Mouse (Mus musculus) thymus, postnatal 25 days (tissue): ENCODE measurements around the gene Lce3d.
A peak's percentile ranks its signal among the peaks of the same experiment; 100 is the strongest.

Source experiments
- DNase-seq: peaks from one replicate; pipeline ENCODE4 v3.0.0; 2022

Lce3d gene

DNA sequence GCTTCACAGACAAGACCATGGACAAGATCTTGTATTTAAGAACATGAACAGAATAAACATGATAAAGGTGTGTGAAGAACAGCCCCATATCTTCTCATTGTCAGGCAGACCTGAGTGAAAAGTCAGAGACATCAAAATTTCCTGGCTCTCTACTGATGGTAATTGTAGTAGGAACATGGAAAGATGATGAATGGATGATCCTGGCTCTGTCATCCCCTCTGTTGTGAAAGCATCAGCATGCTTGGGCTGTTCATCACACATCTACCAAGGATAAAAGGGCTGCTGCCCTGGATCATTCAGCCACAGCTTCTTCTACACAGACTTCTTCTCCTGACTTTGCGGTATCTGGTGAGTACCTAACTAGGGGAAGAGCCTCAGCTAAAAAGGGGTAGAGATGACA, at the start of gene Lce3d:
Gene Lce3d, plus strand, starts transcription at position 301 of the 400 bp plus-strand sequence.
- DNase-seq, result no peak

DNA sequence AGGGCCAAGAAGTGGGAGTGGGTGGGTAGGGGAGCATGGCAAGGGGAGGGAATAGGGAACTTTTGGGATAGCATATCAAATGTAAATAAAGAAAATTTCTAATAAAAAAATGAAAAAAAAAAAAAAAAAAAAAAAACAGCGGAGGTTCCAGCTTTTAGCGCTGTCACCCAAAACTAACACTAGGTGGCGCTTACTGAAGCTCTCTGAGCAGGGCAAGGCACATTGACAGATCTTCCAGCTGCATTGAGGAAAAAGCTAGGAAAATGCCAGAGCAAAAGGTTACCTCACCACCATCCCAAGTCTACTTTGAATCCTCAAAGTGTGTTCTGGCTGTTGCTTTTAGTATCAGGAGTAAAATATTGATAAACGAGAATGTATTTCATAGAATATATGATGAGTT, 49.6 kb upstream of the Lce3d start:
- DNase-seq, result no peak

DNA sequence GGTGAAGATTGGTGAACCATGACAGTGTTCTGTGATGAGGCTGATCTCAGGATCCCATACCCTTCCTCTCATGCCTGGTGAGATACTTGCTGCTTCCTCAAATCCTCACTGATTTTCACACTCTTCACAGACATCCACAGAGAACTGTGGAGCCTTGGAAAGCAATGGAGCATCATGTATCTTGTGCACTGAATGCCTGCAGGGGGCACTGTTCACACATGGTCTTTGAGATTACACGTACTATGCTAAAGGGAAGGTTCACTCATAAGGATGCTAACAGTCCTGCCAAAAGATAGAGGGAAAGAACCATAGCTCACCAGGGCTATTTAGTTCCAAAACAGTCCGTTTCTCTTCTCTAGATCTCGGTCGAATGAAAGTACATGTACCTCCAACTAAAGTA, 36.8 kb upstream of the Lce3d start:
- no peak for DNase-seq

GRCm38 (mm10) chr3:92926130-92926529, 31.1 kb upstream of the Lce3d start, which contains the start of gene Lce3a:
Gene Lce3a (minus strand): TSS chr3:92926230.
- DNase-seq, result no peak

GRCm38 (mm10) chr3:92932679-92933078, 24.5 kb upstream of the Lce3d start, which contains the start of gene Lce3b:
Gene Lce3b (plus strand): TSS chr3:92932979.
- no peak for DNase-seq

DNA sequence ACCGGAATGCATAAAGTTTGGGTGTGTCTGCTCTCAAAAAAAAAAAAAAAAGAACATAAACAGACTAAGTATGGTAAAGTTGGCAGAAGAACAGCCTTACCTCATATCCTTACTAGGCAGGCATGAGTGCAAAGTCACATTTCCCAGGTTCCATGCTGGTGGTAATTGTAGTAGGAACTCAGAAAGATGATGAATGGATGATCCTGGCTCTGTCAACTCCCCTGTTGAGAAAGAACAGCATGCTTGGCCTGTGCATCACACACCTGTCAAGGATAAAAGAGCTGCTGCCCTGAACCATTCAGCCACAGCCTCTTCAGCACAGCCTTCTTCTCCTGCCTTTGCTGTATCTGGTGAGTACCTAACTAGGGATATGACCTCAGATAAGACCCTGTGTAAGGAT, 13.0 kb upstream of the Lce3d start, which contains the start of gene Lce3c:
Gene Lce3c, plus strand, starts transcription at position 301 of the 400 bp plus-strand sequence.
- DNase-seq, result no peak

- no peak for DNase-seq
Measured at GRCm38 (mm10) chr3:92966761-92967160, 9.6 kb downstream of the Lce3d start, which contains the start of gene Lce3e. Gene Lce3e (plus strand): TSS chr3:92967061.

DNA sequence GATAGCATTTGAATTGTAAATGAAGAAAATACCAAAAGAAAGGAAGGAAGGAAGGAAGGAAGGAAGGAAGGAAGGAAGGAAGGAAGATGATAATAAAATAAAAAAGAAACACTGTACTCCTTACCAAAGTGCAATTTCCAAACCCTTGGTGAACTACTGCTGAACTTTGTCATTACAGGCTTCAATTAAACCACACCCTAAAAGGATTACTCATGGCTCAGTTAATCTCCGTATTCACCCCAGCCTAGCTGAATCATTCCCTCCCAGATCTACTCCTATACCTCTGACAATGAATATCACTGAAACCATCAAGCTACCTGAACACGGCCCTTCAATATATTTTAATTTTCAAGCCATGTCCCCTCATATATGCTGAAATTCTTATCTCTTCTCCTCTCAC, 21.3 kb downstream of the Lce3d start:
- DNase-seq, result no peak

DNA sequence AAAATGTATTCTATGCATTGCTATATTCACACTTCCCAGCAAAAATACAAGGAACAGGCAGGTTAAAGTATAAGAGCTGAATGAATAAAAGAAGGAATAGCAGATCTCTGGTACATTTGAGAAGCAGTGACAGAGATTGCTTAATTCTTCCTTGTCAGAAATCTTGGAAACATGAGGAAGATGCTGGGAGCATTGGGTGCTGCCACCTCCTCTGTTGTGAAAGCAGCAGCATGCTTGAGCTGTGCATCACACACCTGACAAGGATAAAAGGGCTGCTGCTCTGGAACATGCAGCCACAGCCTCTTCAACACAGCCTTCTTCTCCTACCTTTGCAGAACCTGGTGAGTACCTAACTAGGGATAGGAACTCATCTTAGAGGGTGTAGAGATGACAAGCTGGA, 34.7 kb downstream of the Lce3d start, which contains the start of gene Lce3f:
Gene Lce3f, plus strand, starts transcription at position 301 of the 400 bp plus-strand sequence.
- DNase-seq, result no peak

GRCm38 (mm10) chr3:92998691-92999090, 41.5 kb downstream of the Lce3d start:
- DNase-seq, result peak; percentile 4

GRCm38 (mm10) chr3:93000621-93001020, 43.4 kb downstream of the Lce3d start:
- DNase-seq, result no peak

GRCm38 (mm10) chr3:93002843-93003242, 45.7 kb downstream of the Lce3d start:
- no peak for DNase-seq
